Mouse (Mus musculus) C2C12 (cell line): ENCODE data around the gene Pdcd1.

Experiments
- CEBPB ChIP-seq: IDR thresholded peaks from one replicate; pipeline ENCODE4 v1.6.1; 2011; ENCODE audit warnings: low read depth, mild to moderate bottlenecking, control low read depth, moderate library complexity
- CTCF ChIP-seq: IDR thresholded peaks from one replicate; pipeline ENCODE4 v1.5.1; 2011; ENCODE audit not compliant: control insufficient read depth, insufficient read depth, insufficient read length
- FOSL1 ChIP-seq: IDR thresholded peaks from one replicate; pipeline ENCODE4 v1.8.0; 2011; ENCODE audit warnings: mild to moderate bottlenecking, low read length; ENCODE audit not compliant: poor library complexity, insufficient read depth, severe bottlenecking
- MAX ChIP-seq: IDR thresholded peaks from one replicate; pipeline ENCODE4 v1.6.1; 2011; ENCODE audit warnings: mild to moderate bottlenecking, control low read depth
- USF1 ChIP-seq: IDR thresholded peaks from one replicate; pipeline ENCODE4 v1.6.1; 2011; ENCODE audit warnings: low read depth, mild to moderate bottlenecking, control low read depth, moderate library complexity

DNA sequence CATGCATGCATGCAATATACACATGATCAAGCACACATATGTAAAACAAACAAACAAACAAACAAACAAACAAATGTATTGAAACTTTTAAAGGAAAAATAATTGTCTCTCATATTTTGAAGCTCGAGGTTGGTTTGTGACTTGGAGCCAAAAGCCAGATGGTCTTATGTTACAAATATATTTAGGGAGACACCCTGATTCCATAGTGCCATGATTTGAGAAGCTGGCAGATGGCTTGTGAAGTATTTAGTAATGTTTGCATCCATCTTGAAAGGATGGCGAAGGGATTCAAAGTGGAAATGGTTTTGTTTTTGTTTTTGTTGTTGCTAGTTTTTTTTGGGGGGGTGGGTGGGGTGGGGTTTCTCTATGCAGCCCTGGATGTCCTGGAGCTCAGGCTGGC lies 51.3 kb downstream of the Pdcd1 start:
- no peak for TF ChIP-seq CTCF
- TF ChIP-seq USF1: no peak
- no peak for TF ChIP-seq FOSL1
- TF ChIP-seq MAX: no peak
- no peak for TF ChIP-seq CEBPB
